Mouse (Mus musculus) lung, embryonic 16.5 days (tissue): ENCODE data around the gene Acvr2b. TPM values are rescaled to one million over a fixed set of nuclear protein-coding genes. Genes with fewer than 3 reads are reported as not detected.

Source experiments
- ATAC-seq: fragments of 200-750 bp; cut with Nextera tagmentation; 2 replicates; pipeline ENCODE4 v1.8.0; 2017; ENCODE audit warnings: low read depth, mild to moderate bottlenecking, moderate library complexity
- H3K27ac ChIP-seq: fragments of 300-500 bp; sonication (generic); 2 replicates; pipeline ENCODE4 v1.5.1; 2014; ENCODE audit warnings: mild to moderate bottlenecking, control low read depth, low read length
- H3K27me3 ChIP-seq: fragments of 300-500 bp; sonication (generic); 2 replicates; pipeline ENCODE4 v1.6.1; 2014; ENCODE audit warnings: low read depth, low read length, mixed read lengths; ENCODE audit not compliant: control insufficient read depth, insufficient read depth
- H3K36me3 ChIP-seq: fragments of 300-500 bp; sonication (generic); 2 replicates; pipeline ENCODE4 v1.6.1; 2014; ENCODE audit warnings: low read length; ENCODE audit not compliant: control insufficient read depth, insufficient read depth
- H3K4me1 ChIP-seq: fragments of 300-500 bp; sonication (generic); replicated peaks from 2 replicates; pipeline ENCODE4 v1.6.1; 2014; ENCODE audit warnings: low read length, mixed read lengths; ENCODE audit not compliant: control insufficient read depth, insufficient read depth
- H3K4me2 ChIP-seq: fragments of 300-500 bp; sonication (generic); 2 replicates; pipeline ENCODE4 v1.6.1; 2014; ENCODE audit warnings: low read depth, low read length, control low read depth
- H3K4me3 ChIP-seq: fragments of 300-500 bp; sonication (generic); 2 replicates; pipeline ENCODE4 v1.5.1; 2014; ENCODE audit warnings: mild to moderate bottlenecking, low read length, control low read depth
- H3K9ac ChIP-seq: fragments of 300-500 bp; sonication (generic); 2 replicates; pipeline ENCODE4 v1.6.1; 2014; ENCODE audit warnings: low read length, control low read depth
- H3K9me3 ChIP-seq: fragments of 300-500 bp; sonication (generic); 2 replicates; pipeline ENCODE4 v1.6.1; 2016; ENCODE audit warnings: low read length; ENCODE audit not compliant: control insufficient read depth
- WGBS: fragments of 180-500 bp; shearing (Covaris S2); extraction: QIAGEN DNeasy Blood & Tissue Kit; methylation state at CpG from one replicate; pipeline ENCODE4 v1.1.7; 2014; 5-methylcytosine and 5-hydroxymethylcytosine counted together
- polyA plus RNA-seq: library from polyadenylated mRNA; unstranded; fragments of >200 nt; fragmentation: Nextera tagmentation; extraction: Ambion mirVana; gene quantifications from 2 replicates; pipeline ENCODE4 v1.2.1, GENCODE M21; 2015

Acvr2b gene
- polyA plus RNA-seq = 7.1 and 10.8 TPM in 2 replicates

GRCm38 (mm10) chr9:119401801-119402214 is at the start of gene Acvr2b:
Gene Acvr2b, plus strand, starts transcription at chr9:119402118.
- Histone ChIP-seq H3K4me2 (peak within 1 kb of the TSS; percentile 99), H3K27me3 (no peaks in the 10 kb centered on the region), H3K27ac (peak within 1 kb of the TSS; percentile 98), H3K4me3 (peak within 1 kb of the TSS; percentile 91), H3K9me3 (no peaks in the 10 kb centered on the region), H3K36me3 (no peaks in the 10 kb centered on the region), H3K4me1 (peaks cover 17% of the 10 kb centered on the region), H3K9ac (peak within 1 kb of the TSS; percentile 98)
- under 1% methylated on average over 28 of the region's 32 CpGs for WGBS
- ATAC-seq = peak; percentile 97

- no peaks in the 10 kb centered on the region for H3K27me3 ChIP-seq
- no peak overlapping the region for H3K4me3 ChIP-seq
- H3K4me2 ChIP-seq = no peak overlapping the region
- H3K36me3 ChIP-seq = peaks cover 5% of the 10 kb centered on the region
- no peak overlapping the region for H3K27ac ChIP-seq
- ATAC-seq = no peak
- no peak overlapping the region for H3K9ac ChIP-seq
- no peaks in the 10 kb centered on the region for H3K4me1 ChIP-seq
- 54% methylated on average over 6 of the region's 6 CpGs for WGBS
- H3K9me3 ChIP-seq = no peaks in the 10 kb centered on the region
Measured at GRCm38 (mm10) chr9:119353926-119354325, 48.0 kb upstream of the Acvr2b start.

GRCm38 (mm10) chr9:119355943-119356342 is 46.0 kb upstream of the Acvr2b start:
- Histone ChIP-seq H3K9me3 (no peaks in the 10 kb centered on the region), H3K27ac (no peak overlapping the region), H3K9ac (no peak overlapping the region), H3K4me3 (no peak overlapping the region), H3K36me3 (no peaks in the 10 kb centered on the region), H3K27me3 (no peaks in the 10 kb centered on the region), H3K4me1 (no peaks in the 10 kb centered on the region), H3K4me2 (no peak overlapping the region)
- ATAC-seq = no peak
- WGBS = 54% methylated on average over 6 of the region's 6 CpGs

- peak; percentile 93 for ATAC-seq
- H3K27me3 ChIP-seq = no peaks in the 10 kb centered on the region
- H3K9me3 ChIP-seq = no peaks in the 10 kb centered on the region
- no peaks in the 10 kb centered on the region for H3K4me1 ChIP-seq
- no peak within 1 kb of the TSS for H3K27ac ChIP-seq
- 2% methylated on average over 61 of the region's 65 CpGs for whole genome bisulfite sequencing
- no peaks in the 10 kb centered on the region for H3K36me3 ChIP-seq
- peak within 1 kb of the TSS; percentile 94 for H3K4me2 ChIP-seq
- H3K9ac ChIP-seq = peak within 1 kb of the TSS; percentile 83
- H3K4me3 ChIP-seq = peak within 1 kb of the TSS; percentile 77
Measured at GRCm38 (mm10) chr9:119357331-119358057, 44.4 kb upstream of the Acvr2b start, which contains the start of gene Xylb. Gene Xylb, plus strand, starts transcription at chr9:119357381.

GRCm38 (mm10) chr9:119358058-119358429 is 43.9 kb upstream of the Acvr2b start:
- H3K4me2 ChIP-seq = peak overlapping the region; percentile 94
- no peaks in the 10 kb centered on the region for H3K4me1 ChIP-seq
- no peaks in the 10 kb centered on the region for H3K36me3 ChIP-seq
- no peak overlapping the region for H3K27ac ChIP-seq
- no peaks in the 10 kb centered on the region for H3K9me3 ChIP-seq
- no peak for ATAC-seq
- peak overlapping the region; percentile 77 for H3K4me3 ChIP-seq
- H3K9ac ChIP-seq = peak overlapping the region; percentile 83
- 38% methylated on average over 9 of the region's 9 CpGs for WGBS
- H3K27me3 ChIP-seq = no peaks in the 10 kb centered on the region

- no peaks in the 10 kb centered on the region for H3K27me3 ChIP-seq
- H3K9me3 ChIP-seq = no peaks in the 10 kb centered on the region
- no peaks in the 10 kb centered on the region for H3K36me3 ChIP-seq
- no peak for ATAC-seq
- no peak overlapping the region for H3K27ac ChIP-seq
- H3K4me2 ChIP-seq = no peak overlapping the region
- H3K9ac ChIP-seq = no peak overlapping the region
- H3K4me1 ChIP-seq = no peaks in the 10 kb centered on the region
- H3K4me3 ChIP-seq = no peak overlapping the region
- 85% methylated on average over 5 of the region's 5 CpGs for WGBS
Measured at GRCm38 (mm10) chr9:119361416-119361815, 40.5 kb upstream of the Acvr2b start.

GRCm38 (mm10) chr9:119363229-119363628 is 38.7 kb upstream of the Acvr2b start:
- no peak for ATAC-seq
- no peak overlapping the region for H3K4me2 ChIP-seq
- no peak overlapping the region for H3K27ac ChIP-seq
- no peak overlapping the region for H3K4me3 ChIP-seq
- H3K4me1 ChIP-seq = no peaks in the 10 kb centered on the region
- H3K9ac ChIP-seq = no peak overlapping the region
- H3K27me3 ChIP-seq = no peaks in the 10 kb centered on the region
- 68% methylated on average over 12 of the region's 12 CpGs for WGBS
- H3K36me3 ChIP-seq = no peaks in the 10 kb centered on the region
- H3K9me3 ChIP-seq = no peaks in the 10 kb centered on the region

GRCm38 (mm10) chr9:119365284-119365683 is 36.6 kb upstream of the Acvr2b start, which contains the start of gene Slc22a14:
Gene Slc22a14, minus strand, starts transcription at chr9:119365553.
- Histone ChIP-seq H3K4me3 (no peak within 1 kb of the TSS), H3K36me3 (no peaks in the 10 kb centered on the region), H3K4me1 (no peaks in the 10 kb centered on the region), H3K9me3 (no peaks in the 10 kb centered on the region), H3K4me2 (no peak within 1 kb of the TSS), H3K27me3 (no peaks in the 10 kb centered on the region), H3K27ac (no peak within 1 kb of the TSS), H3K9ac (no peak within 1 kb of the TSS)
- no peak for ATAC-seq
- WGBS = 47% methylated on average over 7 of the region's 7 CpGs

- 91% methylated on average over 3 of the region's 3 CpGs for WGBS
- H3K27me3 ChIP-seq = no peaks in the 10 kb centered on the region
- no peaks in the 10 kb centered on the region for H3K9me3 ChIP-seq
- no peak overlapping the region for H3K9ac ChIP-seq
- no peak for ATAC-seq
- no peaks in the 10 kb centered on the region for H3K4me1 ChIP-seq
- H3K36me3 ChIP-seq = no peaks in the 10 kb centered on the region
- H3K4me2 ChIP-seq = no peak overlapping the region
- H3K27ac ChIP-seq = no peak overlapping the region
- H3K4me3 ChIP-seq = no peak overlapping the region
Measured at GRCm38 (mm10) chr9:119368367-119368766, 33.6 kb upstream of the Acvr2b start.
